Mouse (Mus musculus) adrenal gland, postnatal 14 days (tissue): ENCODE data around the gene Itga9. TPM values are rescaled to one million over a fixed set of nuclear protein-coding genes. Genes with fewer than 3 reads are reported as not detected.

Experiments
- DNase-seq: peaks from one replicate; pipeline ENCODE4 v3.0.0; 2021; ENCODE audit warnings: mixed read lengths
- total RNA-seq: library from RNA; stranded (reverse); gene quantifications from 2 replicates; pipeline ENCODE4 v1.2.3, GENCODE M21; 2021

The Itga9 gene
- total RNA-seq, 1 experiment from 2014 or later, result 44.2 TPM

GRCm38 (mm10) chr9:118607701-118608401 is 1.4 kb downstream of the Itga9 start:
- DNase-seq, result no peak

GRCm38 (mm10) chr9:118608556-118608955 is 2.1 kb downstream of the Itga9 start:
- DNase-seq, result no peak

- peak; percentile 74 for DNase-seq
Observed at GRCm38 (mm10) chr9:118610060-118610459, 3.6 kb downstream of the Itga9 start.

GRCm38 (mm10) chr9:118611111-118611541 is 4.6 kb downstream of the Itga9 start:
- peak; percentile 47 for DNase-seq

GRCm38 (mm10) chr9:118611958-118612581 is 5.6 kb downstream of the Itga9 start:
- peak; percentile 42 for DNase-seq

- no peak for DNase-seq
Observed at GRCm38 (mm10) chr9:118617237-118617636, 10.7 kb downstream of the Itga9 start.

- DNase-seq, result no peak
Observed at GRCm38 (mm10) chr9:118618732-118619250, 12.3 kb downstream of the Itga9 start.

GRCm38 (mm10) chr9:118620807-118621206 is 14.3 kb downstream of the Itga9 start:
- DNase-seq, result no peak

- DNase-seq, result peak; percentile 31
Observed at GRCm38 (mm10) chr9:118621691-118622090, 15.2 kb downstream of the Itga9 start.

GRCm38 (mm10) chr9:118622376-118623166 is 16.1 kb downstream of the Itga9 start:
- peak; percentile 91 for DNase-seq

GRCm38 (mm10) chr9:118623483-118623882 is 17.0 kb downstream of the Itga9 start:
- DNase-seq, result no peak

GRCm38 (mm10) chr9:118624146-118624545 is 17.7 kb downstream of the Itga9 start:
- no peak for DNase-seq

- DNase-seq, result peak; percentile 66
Observed at GRCm38 (mm10) chr9:118629763-118630379, 23.4 kb downstream of the Itga9 start.

- DNase-seq, result peak; percentile 86
Observed at GRCm38 (mm10) chr9:118631775-118632757, 25.6 kb downstream of the Itga9 start.

- DNase-seq, result peak; percentile 47
Observed at GRCm38 (mm10) chr9:118632758-118633143, 26.3 kb downstream of the Itga9 start.

GRCm38 (mm10) chr9:118638642-118639210 is 32.2 kb downstream of the Itga9 start:
- DNase-seq, result no peak

GRCm38 (mm10) chr9:118645698-118646355 is 39.3 kb downstream of the Itga9 start:
- no peak for DNase-seq

- peak; percentile 40 for DNase-seq
Observed at GRCm38 (mm10) chr9:118647495-118647894, 41.0 kb downstream of the Itga9 start.

GRCm38 (mm10) chr9:118650976-118651375 is 44.5 kb downstream of the Itga9 start:
- DNase-seq, result no peak

GRCm38 (mm10) chr9:118651939-118652338 is 45.4 kb downstream of the Itga9 start:
- DNase-seq, result peak; percentile 63
